Mouse (Mus musculus) adrenal gland, postnatal 10 days (tissue): Measurements from ENCODE around the gene Arhgap23. TPM values are rescaled to one million over a fixed set of nuclear protein-coding genes. Genes with fewer than 3 reads are reported as not detected.

ENCODE experiments used
- DNase-seq: peaks from one replicate; pipeline ENCODE4 v3.0.0; 2021; ENCODE audit warnings: mixed read lengths
- total RNA-seq, 2 experiments: library from RNA; stranded (reverse); gene quantifications; 2 replicates each; pipeline ENCODE4 v1.2.3; 2021

Arhgap23 gene
- total RNA-seq, 2 experiments from 2014 or later, result 30.9 to 32.3 TPM

DNA sequence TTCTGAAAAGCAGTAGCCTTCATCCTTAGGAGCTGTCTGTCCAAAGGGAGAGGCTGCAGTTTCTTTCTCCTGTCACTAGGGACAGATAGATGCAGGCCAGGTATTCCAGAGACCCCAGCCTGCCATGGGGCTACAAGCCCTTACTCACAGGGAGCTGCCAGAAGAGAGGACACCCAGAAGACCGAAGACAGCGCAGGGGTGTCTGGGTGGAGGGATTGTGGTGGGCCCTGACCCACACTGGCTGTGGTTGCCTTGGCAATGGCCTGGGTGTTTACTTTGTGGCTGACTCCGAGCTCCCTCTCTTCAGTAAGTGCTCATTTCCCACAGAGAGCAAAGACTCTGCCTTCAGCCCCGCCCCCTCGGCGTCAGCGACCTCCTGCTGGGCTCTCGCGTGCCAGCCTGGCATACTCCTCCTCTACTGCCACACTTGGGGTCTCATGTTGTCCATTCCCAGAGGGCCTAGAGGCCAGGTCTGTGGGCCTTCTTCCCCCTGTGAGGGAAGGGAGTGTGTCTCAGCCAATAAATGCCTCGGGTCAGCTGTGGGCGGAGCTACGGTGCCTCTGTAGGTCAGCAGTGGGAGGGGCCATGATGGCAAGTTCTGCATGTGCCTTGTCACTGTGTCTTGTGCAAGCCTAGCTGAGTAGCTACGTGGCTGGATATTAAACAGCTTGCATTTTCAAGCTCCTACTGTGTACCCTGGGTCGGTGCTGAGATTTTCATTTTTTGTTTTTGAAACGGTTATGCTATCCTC, 19.5 kb downstream of the Arhgap23 start:
- peak; percentile 91 for DNase-seq

DNA sequence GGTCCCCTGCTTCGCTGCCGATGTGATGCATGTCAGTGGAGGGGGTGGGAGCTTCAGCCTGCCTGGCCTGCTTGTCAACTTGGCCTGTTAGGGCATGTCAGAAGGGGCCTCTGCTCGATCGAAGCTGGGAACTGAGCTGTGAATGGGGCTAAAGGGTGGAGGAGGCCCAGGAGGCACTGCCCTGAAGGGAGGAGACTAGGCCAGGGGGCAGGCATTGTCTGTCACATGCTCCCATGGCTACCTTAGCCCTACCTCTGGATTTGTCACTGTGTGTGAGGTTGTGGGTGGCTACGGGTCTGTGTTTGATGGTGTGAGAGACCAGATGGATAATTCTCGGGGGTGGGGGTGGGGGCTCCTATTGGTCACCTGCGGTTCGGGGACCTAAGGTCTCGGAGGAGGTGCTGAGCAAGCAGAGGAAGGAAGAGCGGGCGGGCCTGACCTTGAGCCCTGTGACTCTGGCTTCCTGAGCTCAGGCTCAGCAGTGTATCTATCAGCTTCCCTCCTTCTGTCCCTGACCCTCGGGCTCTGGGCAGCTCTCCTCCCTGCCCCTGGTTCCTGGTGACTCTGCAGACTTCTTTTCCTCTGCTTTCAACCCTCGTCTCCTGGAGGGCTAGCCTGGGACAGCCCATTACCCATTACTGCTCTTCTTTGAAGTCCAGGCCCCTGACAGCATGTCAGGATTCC, 20.6 kb downstream of the Arhgap23 start:
- peak; percentile 80 for DNase-seq

DNA sequence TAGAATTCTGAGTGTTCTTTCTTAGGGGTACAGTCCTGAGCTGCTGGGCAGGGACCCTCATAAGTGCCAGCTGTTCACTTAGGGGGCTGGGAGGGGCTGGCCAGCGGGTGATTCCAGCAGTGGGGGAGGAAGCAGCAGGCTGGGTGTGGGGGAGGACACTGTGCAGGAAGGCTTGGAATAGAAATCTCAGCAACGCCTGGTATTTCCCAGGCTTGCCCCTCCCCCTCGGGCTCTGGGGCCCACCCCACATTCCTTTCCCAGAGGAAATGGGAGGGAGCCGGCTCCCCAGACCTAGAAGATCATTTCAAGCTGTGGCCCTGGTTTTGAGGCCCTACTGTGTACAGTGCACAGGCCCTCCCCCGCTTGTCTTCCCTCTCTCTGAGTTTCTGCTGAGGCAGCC, 22.4 kb downstream of the Arhgap23 start:
- DNase-seq, result peak; percentile 77

DNA sequence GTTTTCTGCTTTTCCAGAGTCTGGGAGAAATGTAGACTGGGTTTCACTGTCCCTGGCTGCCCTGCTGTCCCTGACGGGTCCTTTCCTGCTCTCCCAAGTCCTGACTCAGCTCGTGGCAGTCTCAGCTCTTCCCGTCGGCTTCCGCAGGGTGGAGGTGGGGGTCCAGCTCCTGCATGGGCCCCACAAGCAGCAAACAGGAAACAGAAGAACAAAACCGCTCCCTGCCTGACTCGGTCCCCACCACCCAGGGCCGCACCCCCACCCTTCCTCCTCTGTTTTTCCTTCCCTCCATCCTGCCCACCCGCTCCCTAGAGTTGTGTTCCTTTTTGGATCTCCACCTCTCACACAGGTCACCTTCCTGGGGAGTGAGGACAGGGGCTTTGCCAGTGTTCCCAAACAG, 23.5 kb downstream of the Arhgap23 start:
- DNase-seq, result no peak

DNA sequence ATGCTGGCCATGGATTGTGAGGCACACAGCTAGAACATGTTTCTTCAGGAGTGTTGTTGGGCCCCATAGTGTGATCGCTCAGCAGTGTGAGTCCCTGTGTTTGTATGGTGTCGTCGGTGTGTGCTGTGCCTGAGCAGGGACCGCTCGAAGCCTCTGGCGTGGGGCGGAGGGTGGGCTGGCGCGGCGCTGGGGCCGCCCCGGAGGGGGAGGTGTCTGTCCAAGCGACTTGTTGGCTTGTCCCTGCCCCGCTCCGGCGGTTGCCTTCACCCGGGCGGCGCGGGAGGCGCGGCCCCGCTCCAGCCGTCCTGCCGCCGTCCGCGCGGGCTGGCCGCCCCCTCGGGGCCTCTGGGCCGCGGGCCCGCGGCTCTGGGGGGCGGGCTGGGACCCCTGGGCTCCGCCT, 24.6 kb downstream of the Arhgap23 start:
- DNase-seq, result peak; percentile 88

DNA sequence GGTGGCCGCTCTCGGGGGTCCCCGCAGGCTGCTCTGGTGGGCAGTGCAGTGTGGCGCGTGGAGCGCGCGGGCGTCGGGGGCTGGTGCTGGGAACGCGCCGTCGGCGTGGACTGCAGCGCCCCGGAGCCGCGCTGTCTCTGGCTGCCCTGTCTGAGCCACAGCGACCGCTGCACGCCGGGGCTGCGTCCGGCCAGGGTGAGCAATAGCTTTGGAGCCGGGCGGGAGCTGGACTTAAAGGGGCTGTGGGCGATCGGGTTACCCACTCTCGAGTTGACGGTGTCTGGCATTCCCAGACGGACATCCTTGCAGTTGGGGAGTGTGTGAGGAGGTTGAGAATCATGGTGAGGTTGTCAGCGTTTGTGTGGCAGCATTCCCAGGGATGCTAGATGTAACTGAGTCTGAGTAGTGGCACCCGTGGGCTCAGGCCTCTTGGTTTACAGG, 25.1 kb downstream of the Arhgap23 start:
- DNase-seq, result peak; percentile 61

DNA sequence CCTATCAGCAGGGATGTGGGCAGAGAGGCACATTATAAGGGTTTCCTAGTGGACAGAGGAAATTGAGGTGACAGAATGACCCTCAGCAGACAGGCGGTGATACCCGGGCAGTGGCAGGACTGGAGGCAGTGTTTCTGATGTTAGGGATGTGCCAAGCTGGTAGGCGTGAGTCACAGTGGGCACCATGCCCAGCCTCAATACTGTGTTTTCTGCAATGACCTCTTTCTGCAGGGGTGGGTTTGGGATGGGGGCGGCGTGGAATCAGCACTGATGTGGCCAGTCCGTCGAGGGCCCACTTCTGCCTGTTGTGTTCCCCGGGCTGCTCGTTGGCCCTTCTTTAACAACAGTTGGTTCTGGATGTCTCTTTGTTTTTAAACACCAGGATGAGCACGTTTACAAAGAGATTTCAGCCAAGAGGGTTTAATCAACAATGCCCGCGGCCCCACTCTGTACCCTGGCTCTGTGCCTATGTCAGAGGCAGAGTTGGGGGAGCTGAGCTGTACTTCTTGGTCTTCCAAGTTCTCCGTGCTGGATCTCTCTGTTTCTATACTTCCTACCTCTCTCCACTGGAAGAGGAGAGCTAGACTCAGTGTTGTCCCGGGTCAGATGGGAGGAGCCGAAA, 25.8 kb downstream of the Arhgap23 start:
- DNase-seq, result peak; percentile 87

DNA sequence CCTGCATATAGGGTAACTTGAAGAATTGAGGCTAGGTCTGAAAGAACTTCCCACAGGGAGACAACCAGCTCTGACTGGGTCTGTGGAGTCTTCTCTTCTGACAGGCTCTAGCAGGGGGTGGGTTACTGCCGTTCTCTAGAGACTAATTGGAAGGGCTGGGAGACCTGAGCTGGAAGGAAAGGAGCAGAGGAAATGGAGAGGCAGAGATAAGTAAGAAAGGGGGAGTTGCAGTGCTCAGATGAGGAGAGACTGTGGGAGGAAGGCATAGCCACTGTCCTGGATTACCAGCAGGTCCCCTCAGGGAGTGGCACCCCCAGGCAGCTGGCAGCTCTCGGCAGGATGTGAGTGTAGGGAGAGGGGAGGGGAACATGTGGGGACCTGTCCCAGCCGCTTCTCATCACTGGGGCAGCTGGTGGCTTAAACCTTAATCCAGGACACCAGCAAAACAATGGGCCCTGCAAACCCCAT, 26.4 kb downstream of the Arhgap23 start:
- no peak for DNase-seq

DNA sequence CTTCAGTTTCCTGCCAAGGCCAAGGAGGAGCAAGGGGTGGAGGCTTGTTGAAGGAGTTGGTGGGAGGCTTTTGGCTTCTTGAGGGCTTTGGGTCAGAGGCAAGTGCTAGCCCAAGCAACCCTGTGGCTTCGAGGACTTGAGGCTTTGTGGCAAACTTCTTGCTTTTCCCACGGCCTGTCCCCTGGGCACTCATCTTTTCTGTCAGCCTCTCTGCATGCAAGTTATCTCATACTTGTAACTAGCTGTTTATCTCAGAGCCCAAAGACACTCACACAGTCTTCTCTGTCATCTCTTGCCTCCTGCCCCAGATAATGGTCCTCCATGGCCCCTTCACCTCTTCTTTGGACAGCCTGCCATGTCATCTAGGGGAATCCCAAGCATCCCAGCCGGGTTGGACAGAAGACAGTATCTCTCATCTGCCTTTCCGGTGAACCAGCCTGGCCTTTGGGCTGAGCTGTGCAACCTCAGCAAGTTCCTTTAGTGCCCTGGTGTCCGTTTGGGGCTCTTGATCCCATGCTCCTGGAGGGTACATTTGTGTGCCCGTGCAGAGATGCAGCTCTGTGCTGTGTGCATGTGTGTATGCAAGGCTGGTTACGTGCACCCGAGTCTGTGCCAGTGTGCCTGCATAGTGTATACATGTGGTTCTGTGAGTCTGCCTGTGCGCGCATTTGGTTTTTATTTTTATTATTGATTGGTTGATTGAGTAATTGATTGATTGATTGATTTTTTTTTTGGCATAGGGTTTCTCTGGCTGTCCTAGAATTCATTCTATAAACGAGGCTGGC, 27.8 kb downstream of the Arhgap23 start:
- no peak for DNase-seq

DNA sequence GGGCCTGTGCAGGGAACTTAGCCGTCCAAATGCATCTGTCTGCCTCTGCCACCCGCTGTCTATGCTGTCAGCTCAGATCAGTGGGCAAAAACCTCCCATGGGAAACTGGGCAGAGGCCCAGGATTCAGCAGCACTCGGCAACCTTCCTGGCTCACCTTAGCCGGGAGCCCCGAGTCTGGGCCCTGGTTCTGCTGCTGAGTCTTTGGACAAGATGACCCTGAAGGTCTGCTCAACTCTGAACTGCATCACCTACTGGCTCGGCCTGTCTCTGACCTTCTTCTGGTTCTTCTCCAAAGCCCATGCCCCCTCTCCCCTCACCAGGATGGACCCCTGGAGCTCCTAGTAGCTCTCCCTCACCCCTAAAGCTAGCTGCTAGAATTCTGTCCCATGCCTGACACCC, 30.3 kb downstream of the Arhgap23 start:
- no peak for DNase-seq

DNA sequence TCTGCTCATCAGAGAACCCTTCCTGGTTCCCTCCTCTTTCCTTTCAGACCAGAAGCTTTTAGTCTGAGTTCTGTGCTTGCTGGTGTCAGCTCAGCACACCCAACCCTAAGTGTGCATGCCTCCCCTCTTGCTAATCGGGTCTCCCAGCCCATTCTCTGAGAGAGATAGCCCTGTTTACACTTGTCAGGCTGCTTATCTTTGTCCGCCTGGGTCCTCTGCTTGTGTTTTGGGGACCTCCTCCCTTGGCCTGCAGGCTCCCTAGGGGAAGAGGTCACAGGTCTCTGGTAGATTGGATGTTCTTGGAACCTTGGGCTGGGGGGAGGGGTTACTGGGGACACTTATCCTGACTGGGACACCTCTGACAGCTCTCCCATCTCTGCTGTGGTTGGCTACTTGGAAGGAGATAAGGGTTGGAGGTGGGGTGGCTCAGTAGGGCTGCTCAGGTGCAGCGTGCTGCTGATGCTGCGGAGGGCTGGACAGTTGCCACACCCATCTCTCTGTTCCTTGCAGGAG, 30.7 kb downstream of the Arhgap23 start:
- no peak for DNase-seq

DNA sequence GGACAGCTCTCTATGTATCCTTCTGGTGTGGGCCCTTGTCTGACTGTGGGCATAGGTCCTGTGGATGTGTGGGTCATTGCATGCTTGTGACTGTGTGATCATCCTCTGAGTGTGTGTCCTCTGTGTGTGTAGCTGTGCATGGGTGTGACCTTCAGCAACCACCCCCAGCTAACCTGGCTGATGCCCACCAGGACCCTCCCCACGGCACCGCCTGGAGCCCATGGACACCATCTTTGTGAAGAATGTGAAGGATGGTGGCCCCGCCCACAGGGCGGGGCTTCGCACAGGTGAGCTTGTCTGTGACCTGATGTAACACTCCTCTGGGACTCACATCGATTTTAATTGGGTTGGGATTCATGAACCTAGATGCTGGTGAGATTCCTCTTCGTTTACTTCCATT, 32.6 kb downstream of the Arhgap23 start:
- no peak for DNase-seq

DNA sequence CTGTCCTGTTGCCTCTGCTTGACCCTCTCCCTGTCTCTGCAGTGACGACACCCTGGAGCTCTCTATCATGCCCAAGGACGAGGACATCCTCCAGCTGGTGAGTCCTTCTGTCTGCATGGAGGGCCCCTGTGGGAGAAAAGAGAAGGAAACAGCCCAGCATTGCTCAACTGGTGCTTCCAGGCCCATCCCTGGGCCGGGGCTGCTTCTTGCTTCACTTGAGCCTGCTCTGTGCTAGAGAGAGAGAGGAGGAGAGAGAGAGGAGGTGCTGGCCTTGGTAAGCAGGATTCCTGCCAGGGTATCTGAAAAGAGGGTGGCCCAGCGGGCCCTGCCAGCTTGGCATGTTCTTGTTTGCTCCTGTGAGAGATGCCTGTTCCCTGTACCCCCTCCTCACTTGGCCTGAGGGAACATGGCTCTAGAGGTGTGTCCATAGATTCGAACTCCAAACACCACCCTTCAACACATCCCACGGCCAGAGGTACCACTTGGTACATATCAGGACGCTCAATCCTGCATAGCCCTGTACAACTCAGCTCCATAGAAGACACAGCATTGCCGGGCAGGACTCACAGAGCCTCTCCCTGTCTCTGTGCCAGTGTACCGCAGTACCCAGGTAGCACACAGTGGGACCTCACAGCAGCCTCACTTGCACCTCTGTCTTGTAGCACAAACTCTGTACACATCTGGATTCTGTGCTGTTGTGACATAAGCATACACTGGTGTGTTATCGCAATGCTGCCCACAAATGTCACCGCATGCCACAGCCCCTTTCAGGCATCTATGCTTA, 33.5 kb downstream of the Arhgap23 start:
- DNase-seq, result peak; percentile 81

DNA sequence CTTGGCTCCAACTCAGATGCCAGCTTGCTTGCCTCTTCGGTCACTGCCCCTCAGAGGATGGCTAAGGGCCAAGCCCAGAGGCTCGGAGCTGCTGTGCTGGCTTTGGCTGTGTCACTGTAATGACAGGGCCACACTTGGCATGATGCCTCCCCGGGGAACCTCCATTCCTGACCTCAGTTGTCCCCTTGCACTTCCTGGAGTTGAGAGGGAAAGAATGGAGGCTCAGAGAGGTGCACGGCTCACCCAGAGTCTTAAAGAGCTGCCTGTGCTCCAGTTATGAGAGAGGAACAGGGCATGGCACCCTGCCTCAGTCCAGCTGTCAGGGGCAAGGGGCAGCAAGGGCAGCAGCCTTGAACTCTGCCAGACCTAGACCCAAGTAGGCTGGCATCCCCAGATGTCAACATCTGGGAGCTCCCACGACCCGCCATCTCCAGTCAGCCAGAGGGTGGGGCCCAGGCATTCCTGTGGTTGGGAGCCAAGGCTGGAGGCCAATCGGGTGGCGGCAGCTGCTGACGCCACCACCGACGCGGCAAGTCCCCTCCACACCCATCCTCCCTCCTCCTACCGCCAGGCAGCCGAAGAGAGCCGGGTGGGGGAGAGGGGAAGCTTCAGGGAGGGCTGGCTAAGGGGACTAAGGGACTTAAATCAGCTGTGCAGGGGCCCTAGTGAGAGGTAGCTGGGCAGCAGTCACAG, 34.4 kb downstream of the Arhgap23 start:
- peak; percentile 93 for DNase-seq

DNA sequence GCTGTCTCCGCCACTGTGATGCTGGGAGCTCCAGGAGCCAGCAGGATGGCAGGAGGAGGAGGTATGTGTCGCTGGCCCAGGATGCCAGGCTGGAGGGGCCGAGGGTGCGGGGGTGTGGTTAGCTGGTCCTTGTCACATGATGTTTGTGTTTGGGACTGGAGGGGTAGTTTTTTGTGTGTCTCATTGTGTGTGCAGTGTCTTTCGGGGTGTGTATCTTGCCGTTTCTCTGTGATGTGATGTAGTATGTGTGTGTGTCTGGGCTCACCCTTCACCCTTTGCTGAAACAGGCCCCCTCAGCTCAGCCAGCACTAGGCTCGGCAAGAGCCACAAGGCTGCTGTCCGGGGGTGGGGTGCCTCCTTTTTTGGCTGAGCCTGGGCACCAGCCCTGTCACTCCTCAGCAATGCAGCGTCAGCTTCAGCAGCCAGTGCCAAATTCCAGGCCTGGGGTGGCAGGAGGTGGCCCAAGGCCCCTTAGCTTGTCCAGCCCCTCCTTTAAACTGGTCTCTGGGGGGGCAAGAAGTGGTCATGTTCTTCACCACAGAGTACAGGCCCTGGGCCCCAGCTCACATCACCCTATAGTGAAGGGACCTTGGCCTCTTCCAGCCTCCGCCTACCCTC, 35.1 kb downstream of the Arhgap23 start:
- DNase-seq, result peak; percentile 72

DNA sequence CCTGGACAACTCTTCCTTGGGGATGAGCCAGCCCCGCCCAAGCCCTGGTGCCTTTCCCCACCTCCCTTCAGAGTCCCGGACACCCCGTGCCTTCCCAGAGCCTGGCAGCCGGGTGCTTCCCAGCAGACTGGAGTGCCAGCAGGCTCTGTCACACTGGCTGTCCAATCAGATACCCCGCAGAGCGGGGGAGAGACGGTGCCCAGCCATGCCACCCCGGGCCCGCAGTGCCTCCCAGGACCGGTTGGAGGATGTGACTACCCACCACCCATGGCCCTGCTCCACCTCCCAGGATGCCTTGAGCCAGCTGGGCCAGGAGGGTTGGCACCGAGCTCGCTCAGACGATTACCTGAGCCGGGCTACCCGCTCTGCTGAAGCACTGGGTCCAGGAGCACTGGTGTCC, 36.3 kb downstream of the Arhgap23 start:
- DNase-seq, result no peak

DNA sequence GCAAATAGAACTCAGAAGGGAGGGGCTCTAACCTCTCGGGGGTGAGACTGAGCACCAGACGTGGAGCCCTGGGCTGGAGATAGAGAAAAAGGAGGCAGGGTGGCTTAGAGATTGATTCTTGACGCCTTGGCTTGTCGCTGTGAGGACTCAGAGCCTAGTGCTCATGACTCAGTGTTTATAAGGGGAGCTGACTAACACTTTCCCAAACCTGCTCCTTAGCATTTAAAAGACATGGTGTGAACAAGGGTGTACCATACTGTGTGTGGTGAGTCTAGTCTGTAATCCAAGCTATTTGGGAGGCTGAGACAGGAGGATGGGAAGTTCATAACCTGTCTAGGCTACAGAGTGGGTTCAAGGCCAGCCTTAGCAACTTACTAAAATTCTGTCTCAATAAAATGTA, 41.8 kb downstream of the Arhgap23 start:
- DNase-seq, result no peak

DNA sequence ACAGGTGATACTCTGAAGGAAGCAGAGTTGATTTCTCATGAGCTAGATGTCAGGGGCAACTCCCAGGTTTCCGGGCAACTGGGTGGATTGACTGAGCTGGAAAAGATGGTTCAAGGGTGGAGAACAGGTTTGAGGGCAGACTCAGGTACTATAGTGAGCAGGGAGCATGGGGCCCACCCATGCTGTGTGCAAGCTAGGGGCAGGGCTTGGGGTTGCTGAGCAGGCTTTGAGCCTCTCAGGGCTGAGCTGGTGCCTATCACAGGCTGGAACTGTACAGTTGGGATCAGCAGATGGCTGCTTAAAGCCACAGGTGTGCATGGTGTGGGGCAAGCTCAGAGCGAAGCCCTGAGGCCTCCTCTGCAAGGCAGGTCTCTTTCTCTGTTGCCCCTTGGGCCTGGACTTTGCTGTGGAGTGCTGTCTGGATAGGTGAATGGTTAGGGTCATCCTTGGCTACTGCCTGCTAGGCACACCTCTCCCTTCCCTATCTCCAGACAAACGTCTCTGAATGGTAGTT, 46.0 kb downstream of the Arhgap23 start:
- DNase-seq, result no peak

DNA sequence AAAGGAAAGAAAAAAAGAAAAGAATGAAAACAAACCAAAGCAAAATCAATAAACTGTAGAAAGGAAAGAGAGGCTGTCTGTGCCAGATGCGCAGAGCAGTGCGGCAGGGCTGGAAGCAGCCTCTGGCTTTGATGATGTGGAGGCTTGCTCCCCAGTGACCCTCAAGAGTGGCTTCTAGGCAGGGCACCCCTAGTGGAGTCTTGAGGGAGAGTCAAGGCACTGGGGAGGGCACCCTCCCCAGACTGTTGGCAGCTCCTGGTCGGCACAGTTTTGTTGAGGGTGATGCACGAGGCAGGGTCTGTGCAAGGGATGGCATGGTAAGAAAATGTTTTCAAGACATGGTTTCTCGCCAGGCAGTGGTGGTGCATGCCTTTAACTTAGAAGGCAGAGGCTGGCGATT, 47.2 kb downstream of the Arhgap23 start:
- no peak for DNase-seq

DNA sequence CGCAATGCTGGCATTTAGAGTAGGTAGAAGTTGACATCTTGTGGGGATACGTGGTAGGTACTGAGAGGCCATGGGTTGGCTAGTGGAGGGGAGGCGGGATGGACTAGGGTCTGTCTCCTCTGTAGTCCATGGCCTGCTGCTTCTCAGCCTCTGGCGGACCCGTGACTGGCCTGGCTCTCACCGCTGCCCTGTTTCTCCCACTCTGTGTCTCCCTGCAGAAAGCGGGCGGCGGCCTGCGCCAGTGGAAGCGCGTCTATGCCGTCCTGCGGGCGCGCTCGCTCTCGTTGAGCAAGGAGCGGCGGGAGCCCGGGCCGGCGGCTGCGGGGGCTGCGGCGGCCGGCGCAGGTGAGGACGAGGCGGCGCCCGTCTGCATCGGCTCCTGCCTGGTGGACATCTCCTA, 47.8 kb downstream of the Arhgap23 start:
- no peak for DNase-seq
